Mouse (Mus musculus): ENCODE results near the gene Gm21317. TPM values are rescaled to one million over a fixed set of nuclear protein-coding genes. Genes with fewer than 3 reads are reported as not detected.
"Not testable (repeated sequence)": the region's sequence is repeated elsewhere in the genome, so short reads cannot be mapped to it uniquely, and the experiment has no call there.

The Gm21317 gene
- not detected in 2 replicates for polyA plus RNA-seq (2015; fragmentation: Nextera tagmentation; extraction: Ambion mirVana)

DNA sequence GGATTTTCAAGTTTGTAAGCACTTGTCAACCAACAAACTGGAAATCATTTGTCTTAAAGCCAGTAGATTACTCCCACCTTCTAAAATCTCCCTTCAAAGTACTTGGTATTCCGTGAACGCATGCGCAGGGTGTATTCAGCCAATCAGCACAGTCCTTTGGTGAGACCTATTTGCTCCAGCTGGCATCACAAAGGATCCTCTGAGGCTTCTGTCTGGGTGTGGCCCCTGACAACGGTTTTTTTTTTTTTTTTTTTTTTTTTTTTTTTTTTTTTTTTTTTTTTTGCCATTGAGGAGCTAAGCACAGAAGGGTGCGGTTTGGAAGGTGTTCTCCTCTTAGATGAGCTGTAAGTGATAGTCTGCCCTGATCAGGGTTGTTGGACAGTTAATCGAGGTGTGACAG is at the start of gene Gm21317:
Gm21317 (plus strand) TSS at position 301 of the 400 bp plus-strand sequence.
- not testable (repeated sequence) for H3K9me3 ChIP-seq; H3K4me2 ChIP-seq; H3K27me3 ChIP-seq (replicated peaks); H3K27ac ChIP-seq (replicated peaks); H3K9ac ChIP-seq; ATAC-seq (ENCODE audit: extremely low read depth, insufficient number of reproducible peaks, low FRiP score, low TSS enrichment); H3K4me1 ChIP-seq; H3K36me3 ChIP-seq; H3K4me3 ChIP-seq
- no CpG with 5 or more reads among the region's 6 CpGs for WGBS
